Mouse (Mus musculus): ENCODE data around the gene Lmo4. TPM values are rescaled to one million over a fixed set of nuclear protein-coding genes. Genes with fewer than 3 reads are reported as not detected.
A peak's percentile ranks its signal among the peaks of the same experiment; 100 is the strongest.

Lmo4 gene
- 10.3 and 12.4 TPM in 2 replicates for polyA plus RNA-seq (2012; rRNA removed)

- Histone ChIP-seq H3K4me3 (ENCODE audit: control insufficient read depth, low read depth, low read length) (peak within 1 kb of the TSS; percentile 75), H3K36me3 (ENCODE audit: control insufficient read depth, insufficient read depth, low read length) (no peaks in the 10 kb centered on the region), H3K27me3 (ENCODE audit: control insufficient read depth, insufficient read depth, low read length) (peaks cover 4% of the 10 kb centered on the region), H3K4me1 (ENCODE audit: control insufficient read depth, insufficient read depth, low read length) (peaks cover 7% of the 10 kb centered on the region), H3K27ac (ENCODE audit: control insufficient read depth, insufficient read depth, low read depth, low read length) (peak within 1 kb of the TSS; percentile 56)
- no peak; the same call in none of the 2 replicates for TF ChIP-seq POLR2A (IDR thresholded peaks at IDR 0.05; ENCODE audit: control insufficient read depth, low read depth, low read length)
- no peak for TF ChIP-seq CTCF (IDR thresholded peaks at IDR 0.05; ENCODE audit: control insufficient read depth, insufficient read depth, insufficient replicate concordance, low read depth, low read length)
Measured at GRCm38 (mm10) chr3:144204413-144205311, at the start of gene Lmo4. Gene Lmo4 (minus strand): TSS chr3:144205220.

GRCm38 (mm10) chr3:144254281-144254680 is 49.3 kb upstream of the Lmo4 start:
- no peak overlapping the region for H3K27ac ChIP-seq (ENCODE audit: control insufficient read depth, insufficient read depth, low read depth, low read length)
- no peaks in the 10 kb centered on the region for H3K27me3 ChIP-seq (ENCODE audit: control insufficient read depth, insufficient read depth, low read length)
- H3K36me3 ChIP-seq (ENCODE audit: control insufficient read depth, insufficient read depth, low read length), result no peaks in the 10 kb centered on the region
- H3K4me1 ChIP-seq (ENCODE audit: control insufficient read depth, insufficient read depth, low read length), result no peaks in the 10 kb centered on the region
- H3K4me3 ChIP-seq (ENCODE audit: control insufficient read depth, low read depth, low read length), result no peak overlapping the region
- no peak for TF ChIP-seq POLR2A (IDR thresholded peaks at IDR 0.05; ENCODE audit: control insufficient read depth, low read depth, low read length)
- TF ChIP-seq CTCF (IDR thresholded peaks at IDR 0.05; ENCODE audit: control insufficient read depth, insufficient read depth, insufficient replicate concordance, low read depth, low read length), result no peak

DNA sequence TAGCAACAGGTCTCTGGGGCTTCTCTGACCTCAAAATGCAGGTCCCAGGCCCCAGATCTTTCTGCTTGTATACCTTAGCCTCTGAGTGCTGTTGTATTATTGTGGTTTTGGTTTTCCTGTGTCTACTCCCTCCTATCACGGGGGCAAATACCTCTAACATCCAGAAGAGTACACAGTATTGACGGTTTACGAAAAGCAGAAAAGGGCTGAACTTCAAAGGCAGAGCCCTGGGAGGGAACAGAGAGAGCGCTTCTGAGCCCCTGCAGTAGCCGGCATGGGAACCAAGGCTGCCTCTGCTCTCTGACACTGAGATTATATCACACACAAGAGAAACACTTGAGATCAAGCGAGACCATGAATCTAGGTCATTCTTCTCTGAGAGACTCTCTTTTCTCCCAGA is 48.0 kb upstream of the Lmo4 start:
- Histone ChIP-seq H3K4me1 (ENCODE audit: control insufficient read depth, insufficient read depth, low read length) (no peaks in the 10 kb centered on the region), H3K27me3 (ENCODE audit: control insufficient read depth, insufficient read depth, low read length) (no peaks in the 10 kb centered on the region), H3K27ac (ENCODE audit: control insufficient read depth, insufficient read depth, low read depth, low read length) (no peak overlapping the region), H3K36me3 (ENCODE audit: control insufficient read depth, insufficient read depth, low read length) (no peaks in the 10 kb centered on the region), H3K4me3 (ENCODE audit: control insufficient read depth, low read depth, low read length) (no peak overlapping the region)
- TF ChIP-seq POLR2A (IDR thresholded peaks at IDR 0.05; ENCODE audit: control insufficient read depth, low read depth, low read length), result no peak
- no peak for TF ChIP-seq CTCF (IDR thresholded peaks at IDR 0.05; ENCODE audit: control insufficient read depth, insufficient read depth, insufficient replicate concordance, low read depth, low read length)

DNA sequence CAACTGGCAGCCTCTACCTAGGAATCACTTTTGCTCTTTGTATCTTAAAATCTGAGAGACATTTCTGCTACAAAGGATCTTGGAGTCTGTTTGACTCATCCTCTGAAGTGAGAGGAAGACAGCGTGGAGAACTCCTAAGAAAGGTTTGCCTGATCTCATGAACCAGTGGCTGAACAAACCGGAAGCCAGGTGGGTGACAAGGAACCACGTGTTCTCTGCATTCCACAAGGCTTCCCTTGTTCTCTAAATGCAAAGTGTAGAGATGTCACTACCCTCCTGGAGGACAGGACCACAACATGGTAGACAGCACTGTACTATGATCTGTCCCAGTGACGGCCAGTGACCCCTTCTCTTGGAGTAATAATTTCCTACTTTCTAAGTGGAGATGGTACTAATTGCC is 47.1 kb upstream of the Lmo4 start:
- Histone ChIP-seq H3K36me3 (ENCODE audit: control insufficient read depth, insufficient read depth, low read length) (no peaks in the 10 kb centered on the region), H3K27me3 (ENCODE audit: control insufficient read depth, insufficient read depth, low read length) (no peaks in the 10 kb centered on the region), H3K27ac (ENCODE audit: control insufficient read depth, insufficient read depth, low read depth, low read length) (no peak overlapping the region), H3K4me1 (ENCODE audit: control insufficient read depth, insufficient read depth, low read length) (no peaks in the 10 kb centered on the region), H3K4me3 (ENCODE audit: control insufficient read depth, low read depth, low read length) (no peak overlapping the region)
- TF ChIP-seq POLR2A (IDR thresholded peaks at IDR 0.05; ENCODE audit: control insufficient read depth, low read depth, low read length), result no peak
- TF ChIP-seq CTCF (IDR thresholded peaks at IDR 0.05; ENCODE audit: control insufficient read depth, insufficient read depth, insufficient replicate concordance, low read depth, low read length), result no peak

DNA sequence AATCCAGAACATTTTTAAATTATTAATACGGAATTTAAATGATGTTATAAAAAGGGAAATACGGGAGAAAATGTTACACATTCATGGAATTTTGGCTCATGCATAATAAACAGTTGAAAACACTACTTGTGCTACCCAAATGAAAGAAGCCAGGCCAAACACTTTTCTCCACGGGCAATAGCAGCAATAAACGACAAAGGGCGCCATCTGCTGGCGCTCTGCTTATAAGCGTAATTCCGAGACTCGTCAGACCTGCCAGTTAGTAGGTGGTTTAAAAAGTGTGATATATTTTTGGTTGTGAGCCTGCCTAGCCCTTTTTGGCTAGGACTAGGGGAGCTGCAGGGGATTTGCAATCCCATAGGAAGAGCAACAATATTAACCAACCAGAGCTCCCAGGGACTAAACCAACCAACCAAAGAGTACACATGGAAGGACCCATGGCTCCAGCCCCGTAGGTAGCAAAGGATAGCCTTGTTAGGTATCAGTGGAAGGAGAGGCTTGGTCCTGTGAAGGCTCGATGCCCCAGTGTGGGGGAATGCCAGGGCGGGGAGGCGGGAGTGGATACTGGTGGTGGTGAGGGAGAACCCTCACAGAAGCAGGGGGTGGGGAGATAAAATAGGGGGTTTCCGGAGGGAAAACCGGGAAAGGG is 37.1 kb upstream of the Lmo4 start:
- no peak overlapping the region for H3K27ac ChIP-seq (ENCODE audit: control insufficient read depth, insufficient read depth, low read depth, low read length)
- H3K36me3 ChIP-seq (ENCODE audit: control insufficient read depth, insufficient read depth, low read length), result no peaks in the 10 kb centered on the region
- H3K27me3 ChIP-seq (ENCODE audit: control insufficient read depth, insufficient read depth, low read length), result no peaks in the 10 kb centered on the region
- no peak overlapping the region for H3K4me3 ChIP-seq (ENCODE audit: control insufficient read depth, low read depth, low read length)
- H3K4me1 ChIP-seq (ENCODE audit: control insufficient read depth, insufficient read depth, low read length), result no peaks in the 10 kb centered on the region
- TF ChIP-seq CTCF (IDR thresholded peaks at IDR 0.05; ENCODE audit: control insufficient read depth, insufficient read depth, insufficient replicate concordance, low read depth, low read length) (peak; percentile 43; the same call in 1 of the 2 replicates), POLR2A (IDR thresholded peaks at IDR 0.05; ENCODE audit: control insufficient read depth, low read depth, low read length) (no peak)

GRCm38 (mm10) chr3:144241161-144241560 is 36.1 kb upstream of the Lmo4 start:
- Histone ChIP-seq H3K27ac (ENCODE audit: control insufficient read depth, insufficient read depth, low read depth, low read length) (no peak overlapping the region), H3K4me3 (ENCODE audit: control insufficient read depth, low read depth, low read length) (no peak overlapping the region), H3K27me3 (ENCODE audit: control insufficient read depth, insufficient read depth, low read length) (no peaks in the 10 kb centered on the region), H3K4me1 (ENCODE audit: control insufficient read depth, insufficient read depth, low read length) (no peaks in the 10 kb centered on the region), H3K36me3 (ENCODE audit: control insufficient read depth, insufficient read depth, low read length) (no peaks in the 10 kb centered on the region)
- no peak for TF ChIP-seq POLR2A (IDR thresholded peaks at IDR 0.05; ENCODE audit: control insufficient read depth, low read depth, low read length)
- TF ChIP-seq CTCF (IDR thresholded peaks at IDR 0.05; ENCODE audit: control insufficient read depth, insufficient read depth, insufficient replicate concordance, low read depth, low read length), result no peak

DNA sequence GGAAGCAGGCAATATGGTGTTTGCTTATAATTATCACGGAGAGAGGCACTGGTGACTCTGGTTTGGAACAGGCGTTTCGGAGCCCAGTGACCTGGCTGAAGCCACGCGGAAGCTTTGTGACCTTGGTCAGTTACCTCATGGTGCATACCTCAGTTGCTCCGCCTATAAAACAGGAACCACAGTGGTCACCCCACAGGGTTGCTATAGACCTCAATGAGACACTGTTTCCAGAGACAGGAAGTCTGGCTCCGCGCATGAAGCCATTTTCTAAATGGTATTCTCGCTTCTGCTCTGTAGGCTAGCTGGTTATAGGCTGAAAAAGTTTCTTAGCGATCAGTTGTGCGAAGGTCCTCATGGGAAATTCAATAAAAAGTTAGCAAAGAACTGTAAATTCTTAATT is 33.5 kb upstream of the Lmo4 start:
- TF ChIP-seq POLR2A (IDR thresholded peaks at IDR 0.05; ENCODE audit: control insufficient read depth, low read depth, low read length), result no peak
- TF ChIP-seq CTCF (IDR thresholded peaks at IDR 0.05; ENCODE audit: control insufficient read depth, insufficient read depth, insufficient replicate concordance, low read depth, low read length), result no peak
- H3K36me3 ChIP-seq (ENCODE audit: control insufficient read depth, insufficient read depth, low read length), result no peaks in the 10 kb centered on the region
- H3K4me3 ChIP-seq (ENCODE audit: control insufficient read depth, low read depth, low read length), result no peak overlapping the region
- H3K27me3 ChIP-seq (ENCODE audit: control insufficient read depth, insufficient read depth, low read length), result no peaks in the 10 kb centered on the region
- no peaks in the 10 kb centered on the region for H3K4me1 ChIP-seq (ENCODE audit: control insufficient read depth, insufficient read depth, low read length)
- no peak overlapping the region for H3K27ac ChIP-seq (ENCODE audit: control insufficient read depth, insufficient read depth, low read depth, low read length)

Data from testis, adult 2 months (tissue).